Mouse (Mus musculus): ENCODE measurements around the gene Rbm20.

DNA sequence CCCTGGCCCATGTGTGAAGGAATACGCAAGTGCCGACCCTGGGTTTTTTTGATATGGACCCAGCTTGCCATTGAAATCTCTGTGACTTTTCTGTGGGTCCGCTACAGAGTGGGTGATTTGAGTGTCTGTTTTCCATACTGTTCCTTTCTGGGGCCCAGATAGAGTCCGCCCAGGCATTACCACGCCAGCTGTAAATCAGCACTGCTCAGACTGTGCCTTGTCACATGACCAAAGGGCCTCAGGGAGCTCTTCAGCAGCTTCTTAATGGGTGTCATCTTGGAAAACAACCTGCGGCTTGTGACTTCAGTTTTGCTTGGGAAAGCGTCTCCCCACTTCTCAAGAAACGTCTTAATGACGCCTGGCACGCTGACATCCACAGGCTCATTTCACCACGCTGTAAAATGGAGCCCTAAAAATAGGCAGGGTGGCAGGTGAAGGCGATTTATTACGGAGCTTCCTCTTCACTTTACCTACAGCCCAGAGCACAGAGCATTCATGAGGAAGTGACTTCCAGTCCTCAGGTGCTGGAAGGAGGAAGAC is 71.2 kb downstream of the Rbm20 start:
- TF ChIP-seq CTCF (IDR thresholded peaks at IDR 0.05; ENCODE audit: borderline replicate concordance, insufficient read depth, low read depth, low read length) (no peak), POLR2A (IDR thresholded peaks at IDR 0.05; ENCODE audit: borderline replicate concordance, insufficient read depth, low read length) (no peak)
